Mouse (Mus musculus) thymus, postnatal 10 days (tissue): Measurements from ENCODE around the gene Nwd1.
A peak's percentile ranks its signal among the peaks of the same experiment; 100 is the strongest.
"Not testable (repeated sequence)": the region's sequence is repeated elsewhere in the genome, so short reads cannot be mapped to it uniquely, and the experiment has no call there.

Source experiments
- DNase-seq, 2 experiments: peaks; one replicate each; pipeline ENCODE4 v3.0.0; 2021; ENCODE audit warnings: low spot score in 2 of 2

Gene Nwd1

GRCm38 (mm10) chr8:72646060-72646767 lies at the start of gene Nwd1:
Gene Nwd1 (plus strand): TSS chr8:72646711.
- DNase-seq, result peak; percentile 56 to 62

- no peak for DNase-seq
Observed at GRCm38 (mm10) chr8:72642885-72643284, 3.6 kb upstream of the Nwd1 start.

- DNase-seq, result peak in 1 of 2 experiments; percentile 51
Observed at GRCm38 (mm10) chr8:72644601-72645000, 1.9 kb upstream of the Nwd1 start.

- no peak for DNase-seq
Observed at GRCm38 (mm10) chr8:72646768-72647143, 245 bp downstream of the Nwd1 start.

- DNase-seq, result no peak
Observed at GRCm38 (mm10) chr8:72650697-72651096, 4.2 kb downstream of the Nwd1 start.

GRCm38 (mm10) chr8:72654565-72655521 lies 8.3 kb downstream of the Nwd1 start:
- DNase-seq, result peak in 1 of 2 experiments; percentile 29

GRCm38 (mm10) chr8:72655522-72655912 lies 9.0 kb downstream of the Nwd1 start:
- no peak for DNase-seq

- no peak for DNase-seq
Observed at GRCm38 (mm10) chr8:72659967-72660366, 13.5 kb downstream of the Nwd1 start.

- DNase-seq, result no peak
Observed at GRCm38 (mm10) chr8:72664107-72664652, 17.7 kb downstream of the Nwd1 start.

- DNase-seq, result no peak
Observed at GRCm38 (mm10) chr8:72664757-72665156, 18.2 kb downstream of the Nwd1 start.

- DNase-seq, result no peak
Observed at GRCm38 (mm10) chr8:72665405-72665804, 18.9 kb downstream of the Nwd1 start.

- no peak for DNase-seq
Observed at GRCm38 (mm10) chr8:72668925-72669324, 22.4 kb downstream of the Nwd1 start.

- no peak for DNase-seq
Observed at GRCm38 (mm10) chr8:72672802-72673201, 26.3 kb downstream of the Nwd1 start.

GRCm38 (mm10) chr8:72674184-72674583 lies 27.7 kb downstream of the Nwd1 start:
- no peak for DNase-seq

GRCm38 (mm10) chr8:72676436-72676835 lies 29.9 kb downstream of the Nwd1 start:
- DNase-seq, result peak; percentile 48 to 73

GRCm38 (mm10) chr8:72676844-72677243 lies 30.3 kb downstream of the Nwd1 start:
- not testable (repeated sequence) for DNase-seq

- no peak for DNase-seq
Observed at GRCm38 (mm10) chr8:72677331-72677730, 30.8 kb downstream of the Nwd1 start.

GRCm38 (mm10) chr8:72680133-72680532 lies 33.6 kb downstream of the Nwd1 start:
- peak; percentile 62 to 76 for DNase-seq

GRCm38 (mm10) chr8:72682051-72682687 lies 35.7 kb downstream of the Nwd1 start:
- no peak for DNase-seq

- DNase-seq, result no peak
Observed at GRCm38 (mm10) chr8:72683010-72683521, 36.6 kb downstream of the Nwd1 start.

GRCm38 (mm10) chr8:72683572-72684099 lies 37.1 kb downstream of the Nwd1 start:
- DNase-seq, result not testable (repeated sequence)
